Mouse (Mus musculus) heart, embryonic 16.5 days (tissue): Measurements from ENCODE around the gene Rita1. TPM values are rescaled to one million over a fixed set of nuclear protein-coding genes. Genes with fewer than 3 reads are reported as not detected.
A peak's percentile ranks its signal among the peaks of the same experiment; 100 is the strongest.

Experiments
- ATAC-seq: fragments of 200-750 bp; cut with Nextera tagmentation; replicated peaks from 2 replicates; pipeline ENCODE4 v1.8.0; 2017; ENCODE audit warnings: moderate number of reproducible peaks; ENCODE audit not compliant: insufficient read depth, low FRiP score; ENCODE audit errors: extremely low read depth
- H3K27ac ChIP-seq: fragments of 300-500 bp; sonication (generic); 2 replicates; pipeline ENCODE4 v1.5.1; 2014; ENCODE audit warnings: mild to moderate bottlenecking, low read length, control low read depth, moderate library complexity
- H3K27me3 ChIP-seq: fragments of 300-500 bp; sonication (generic); 2 replicates; pipeline ENCODE4 v1.6.1; 2014; ENCODE audit warnings: low read length, mixed read lengths; ENCODE audit not compliant: control insufficient read depth, insufficient read depth
- H3K36me3 ChIP-seq: fragments of 300-500 bp; sonication (generic); 2 replicates; pipeline ENCODE4 v1.6.1; 2014; ENCODE audit not compliant: control insufficient read depth, insufficient read depth
- H3K4me1 ChIP-seq: fragments of 300-500 bp; sonication (generic); 2 replicates; pipeline ENCODE4 v1.6.1; 2014; ENCODE audit warnings: low read length, mixed read lengths; ENCODE audit not compliant: control insufficient read depth, insufficient read depth
- H3K4me2 ChIP-seq: fragments of 300-500 bp; sonication (generic); 2 replicates; pipeline ENCODE4 v1.6.1; 2014; ENCODE audit warnings: low read depth, mild to moderate bottlenecking, control low read depth, low read length
- H3K4me3 ChIP-seq: fragments of 300-500 bp; sonication (generic); 2 replicates; pipeline ENCODE4 v1.5.1; 2014; ENCODE audit warnings: mild to moderate bottlenecking, control low read depth, low read length
- H3K9ac ChIP-seq: fragments of 300-500 bp; sonication (generic); 2 replicates; pipeline ENCODE4 v1.6.1; 2014; ENCODE audit warnings: low read length, control low read depth
- H3K9me3 ChIP-seq: fragments of 300-500 bp; sonication (generic); replicated peaks from 2 replicates; pipeline ENCODE4 v1.6.1; 2016; ENCODE audit warnings: low read length; ENCODE audit not compliant: control insufficient read depth
- WGBS: fragments of 180-500 bp; shearing (Covaris S2); extraction: QIAGEN DNeasy Blood & Tissue Kit; methylation state at CpG from one replicate; pipeline ENCODE4 v1.1.7; 2014; 5-methylcytosine and 5-hydroxymethylcytosine counted together
- polyA plus RNA-seq: library from polyadenylated mRNA; unstranded; fragments of >200 nt; fragmentation: Nextera tagmentation; extraction: Ambion mirVana; gene quantifications from 2 replicates; pipeline ENCODE4 v1.2.1, GENCODE M21; 2015

Gene Rita1
- polyA plus RNA-seq, 1 experiment from 2014 or later: 13.2 TPM

GRCm38 (mm10) chr5:120648569-120649373 lies 36.4 kb upstream of the Rita1 start, which contains the start of gene Rasal1:
Rasal1 (plus strand) TSS chr5:120648812.
- Histone ChIP-seq H3K27me3 (peaks cover 34% of the 10 kb centered on the region), H3K9me3 (no peaks in the 10 kb centered on the region), H3K27ac (no peak within 1 kb of the TSS; the same call in 1 of the 2 replicates), H3K4me3 (peak within 1 kb of the TSS; percentile 49), H3K4me2 (peak within 1 kb of the TSS; percentile 63), H3K36me3 (no peaks in the 10 kb centered on the region), H3K4me1 (peaks cover 14% of the 10 kb centered on the region), H3K9ac (peak within 1 kb of the TSS; percentile 46)
- ATAC-seq: peak; percentile 61
- WGBS: 0% methylated on average over 48 of the region's 53 CpGs

- H3K27me3 ChIP-seq: peaks cover 34% of the 10 kb centered on the region
- WGBS: 27% methylated on average over 12 of the region's 12 CpGs
- H3K4me3 ChIP-seq: peak overlapping the region; percentile 49
- H3K9ac ChIP-seq: no peak overlapping the region; the same call in 1 of the 2 replicates
- H3K4me2 ChIP-seq: peak overlapping the region; percentile 63
- no peaks in the 10 kb centered on the region for H3K9me3 ChIP-seq
- ATAC-seq: no peak
- no peak overlapping the region; the same call in 1 of the 2 replicates for H3K27ac ChIP-seq
- no peaks in the 10 kb centered on the region for H3K36me3 ChIP-seq
- peaks cover 18% of the 10 kb centered on the region for H3K4me1 ChIP-seq
These were observed 35.6 kb upstream of the Rita1 start for GRCm38 (mm10) chr5:120647814-120648491.

- peaks cover 18% of the 10 kb centered on the region for H3K4me1 ChIP-seq
- no peak for ATAC-seq
- no peak overlapping the region for H3K9ac ChIP-seq
- no peak overlapping the region for H3K27ac ChIP-seq
- no peak overlapping the region for H3K4me2 ChIP-seq
- no peaks in the 10 kb centered on the region for H3K36me3 ChIP-seq
- peaks cover 34% of the 10 kb centered on the region for H3K27me3 ChIP-seq
- 72% methylated on average over 4 of the region's 4 CpGs for WGBS
- H3K4me3 ChIP-seq: no peak overlapping the region
- no peaks in the 10 kb centered on the region for H3K9me3 ChIP-seq
These were observed 35.0 kb upstream of the Rita1 start for GRCm38 (mm10) chr5:120647361-120647760.

GRCm38 (mm10) chr5:120645851-120646250 lies 33.5 kb upstream of the Rita1 start:
- Histone ChIP-seq H3K36me3 (no peaks in the 10 kb centered on the region), H3K27me3 (peaks cover 28% of the 10 kb centered on the region), H3K27ac (no peak overlapping the region), H3K4me2 (no peak overlapping the region), H3K9me3 (no peaks in the 10 kb centered on the region), H3K4me1 (peaks cover 18% of the 10 kb centered on the region), H3K4me3 (no peak overlapping the region), H3K9ac (no peak overlapping the region)
- 43% methylated on average over 6 of the region's 6 CpGs for WGBS
- no peak for ATAC-seq

GRCm38 (mm10) chr5:120644227-120644626 lies 31.8 kb upstream of the Rita1 start:
- no peak for ATAC-seq
- H3K9ac ChIP-seq: no peak overlapping the region
- H3K27ac ChIP-seq: no peak overlapping the region
- H3K4me2 ChIP-seq: no peak overlapping the region
- H3K27me3 ChIP-seq: peaks cover 14% of the 10 kb centered on the region
- H3K9me3 ChIP-seq: no peaks in the 10 kb centered on the region
- H3K36me3 ChIP-seq: no peaks in the 10 kb centered on the region
- H3K4me3 ChIP-seq: no peak overlapping the region
- H3K4me1 ChIP-seq: peaks cover 17% of the 10 kb centered on the region
- WGBS: 51% methylated on average over 3 of the region's 3 CpGs

DNA sequence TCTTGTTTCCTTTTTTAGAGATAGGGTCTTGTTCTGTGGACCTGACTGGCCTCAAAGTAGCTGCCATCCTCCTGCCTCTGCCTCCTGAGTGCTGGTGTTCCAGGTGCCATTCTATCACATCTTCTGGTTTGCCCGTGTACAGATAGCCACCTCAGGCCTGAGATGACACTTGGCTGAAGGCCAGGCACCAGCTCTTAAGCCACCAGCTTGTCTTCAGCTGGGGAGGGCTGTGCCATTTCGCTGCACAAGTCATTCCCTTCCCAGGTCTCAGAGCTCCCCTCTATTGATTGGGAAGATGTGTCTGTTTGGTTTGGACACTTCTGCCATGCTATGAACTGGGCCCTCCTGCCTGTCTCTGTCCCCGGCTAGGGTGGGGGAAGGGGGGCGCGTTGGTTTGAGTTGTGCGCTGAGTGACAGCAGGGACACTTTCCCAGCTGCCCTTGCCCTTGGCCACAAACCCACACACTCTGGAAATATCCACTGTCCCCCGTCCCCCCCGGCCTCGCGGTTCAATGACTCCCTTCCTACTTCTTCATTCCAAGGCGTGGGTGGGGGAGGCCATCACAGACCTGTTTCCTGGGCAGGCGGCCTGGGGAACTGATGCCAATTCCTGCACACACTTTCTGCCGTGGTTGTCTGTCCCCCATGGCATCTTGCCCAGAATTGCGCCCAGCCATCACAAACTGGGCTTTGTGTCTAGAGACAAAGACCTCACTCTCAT lies 31.1 kb upstream of the Rita1 start:
- Histone ChIP-seq H3K9me3 (no peaks in the 10 kb centered on the region), H3K4me3 (no peak overlapping the region), H3K27ac (no peak overlapping the region), H3K4me2 (no peak overlapping the region), H3K9ac (no peak overlapping the region), H3K4me1 (peaks cover 10% of the 10 kb centered on the region), H3K36me3 (no peaks in the 10 kb centered on the region), H3K27me3 (peaks cover 8% of the 10 kb centered on the region)
- WGBS: 41% methylated on average over 14 of the region's 14 CpGs
- ATAC-seq: 0 out of 2 replicates have a peak, but pooled peaks have one; percentile 11

DNA sequence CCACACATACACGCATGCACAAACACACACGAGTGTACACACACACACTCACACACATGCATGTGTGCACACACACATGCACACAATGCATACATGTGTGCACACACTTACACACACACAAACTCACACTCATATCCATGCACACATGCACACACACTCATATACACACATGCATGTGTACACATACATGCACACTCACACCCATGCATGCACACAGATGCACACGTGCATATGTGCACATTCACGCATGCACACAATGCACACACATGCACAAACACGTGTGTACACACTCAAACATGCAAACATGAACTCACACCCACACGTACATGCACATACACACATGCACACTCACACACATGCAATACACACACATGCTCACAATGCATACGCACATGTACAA lies 27.7 kb upstream of the Rita1 start:
- Histone ChIP-seq H3K4me2 (no peak overlapping the region), H3K9ac (no peak overlapping the region), H3K4me3 (no peak overlapping the region), H3K36me3 (no peaks in the 10 kb centered on the region), H3K27me3 (no peaks in the 10 kb centered on the region), H3K4me1 (peaks cover 4% of the 10 kb centered on the region; the same call in 1 of the 2 replicates), H3K27ac (no peak overlapping the region), H3K9me3 (peaks cover 3% of the 10 kb centered on the region; the same call in 1 of the 2 replicates)
- ATAC-seq: no peak
- WGBS: 85% methylated on average over 7 of the region's 7 CpGs

GRCm38 (mm10) chr5:120635633-120636032 lies 23.2 kb upstream of the Rita1 start:
- no peaks in the 10 kb centered on the region; the same call in 1 of the 2 replicates for H3K27me3 ChIP-seq
- ATAC-seq: no peak
- H3K36me3 ChIP-seq: no peaks in the 10 kb centered on the region
- H3K4me1 ChIP-seq: peaks cover 2% of the 10 kb centered on the region; the same call in 1 of the 2 replicates
- H3K27ac ChIP-seq: no peak overlapping the region
- H3K4me3 ChIP-seq: no peak overlapping the region
- H3K9ac ChIP-seq: no peak overlapping the region
- peaks cover 8% of the 10 kb centered on the region for H3K9me3 ChIP-seq
- H3K4me2 ChIP-seq: no peak overlapping the region
- WGBS: 80% methylated on average over 5 of the region's 5 CpGs
